In genomic region chr3:96058231-96058896, GRCm38 (mm10) we compare ENCODE assay signal across 8 mouse cellular contexts. TPM values are rescaled to one million over a fixed set of nuclear protein-coding genes. Genes with fewer than 3 reads are reported as not detected.
DNase-seq lines count a peak whose midpoint lies in the region; ATAC-seq lines count a peak whose summit lies in the region.

Gene Vps45, minus strand, starts transcription at chr3:96058466.

- DNase-seq in 416B (ENCODE audit: low read depth), result peak; percentile 83
- DNase-seq in adrenal gland, postnatal 25 days, result peak; percentile 76
- DNase-seq in embryonic facial prominence, embryonic 11.5 days (ENCODE audit: low spot score), result peak; percentile 79
- DNase-seq in heart, adult 11 months, result peak; percentile 96
- peak; percentile 66 for DNase-seq in kidney, adult 11 months
- peak; percentile 66 to 72 for DNase-seq in spleen, postnatal 36 days (ENCODE audit: low spot score in 2 of 2)

- H3K4me1 ChIP-seq in embryonic facial prominence, embryonic 11.5 days (ENCODE audit: control insufficient read depth, insufficient read depth, low read length), result no peaks in the 10 kb centered on the region
- H3K4me1 ChIP-seq in limb, embryonic 13.5 days, result peaks cover 15% of the 10 kb centered on the region
- peaks cover 23% of the 10 kb centered on the region for H3K4me1 ChIP-seq in midbrain, embryonic 15.5 days

- 2% methylated on average over 18 of the region's 18 CpGs for WGBS in embryonic facial prominence, embryonic 11.5 days
- WGBS in limb, embryonic 13.5 days, result 1% methylated on average over 18 of the region's 18 CpGs
- WGBS in midbrain, embryonic 15.5 days, result 2% methylated on average over 18 of the region's 18 CpGs

- H3K27me3 ChIP-seq in embryonic facial prominence, embryonic 11.5 days (ENCODE audit: control insufficient read depth, insufficient read depth, low read length), result no peaks in the 10 kb centered on the region
- H3K27me3 ChIP-seq in limb, embryonic 13.5 days, result no peaks in the 10 kb centered on the region
- H3K27me3 ChIP-seq in midbrain, embryonic 15.5 days (replicated peaks), result no peaks in the 10 kb centered on the region

- H3K4me2 ChIP-seq in embryonic facial prominence, embryonic 11.5 days (ENCODE audit: low read depth, low read length), result peak within 1 kb of the TSS; percentile 69
- peak within 1 kb of the TSS; percentile 82 for H3K4me2 ChIP-seq in limb, embryonic 13.5 days (replicated peaks)
- peak within 1 kb of the TSS; percentile 76 for H3K4me2 ChIP-seq in midbrain, embryonic 15.5 days

- H3K9ac ChIP-seq in embryonic facial prominence, embryonic 11.5 days (replicated peaks; ENCODE audit: low read length), result peak within 1 kb of the TSS; percentile 80
- H3K9ac ChIP-seq in limb, embryonic 13.5 days, result peak within 1 kb of the TSS; percentile 80
- H3K9ac ChIP-seq in midbrain, embryonic 15.5 days, result peak within 1 kb of the TSS; percentile 61

- H3K27ac ChIP-seq in embryonic facial prominence, embryonic 11.5 days (replicated peaks; ENCODE audit: low read depth, low read length), result peak within 1 kb of the TSS; percentile 47
- peak within 1 kb of the TSS; percentile 92 for H3K27ac ChIP-seq in limb, embryonic 13.5 days
- peak within 1 kb of the TSS; percentile 88 for H3K27ac ChIP-seq in midbrain, embryonic 15.5 days

- ATAC-seq in embryonic facial prominence, embryonic 11.5 days (replicated peaks; ENCODE audit: insufficient number of reproducible peaks, low FRiP score, low TSS enrichment, low read depth), result peak; percentile 82
- ATAC-seq in limb, embryonic 13.5 days (ENCODE audit: low FRiP score, low read depth), result peak; percentile 82
- ATAC-seq in midbrain, embryonic 15.5 days (replicated peaks), result peak; percentile 88

- no peaks in the 10 kb centered on the region for H3K9me3 ChIP-seq in embryonic facial prominence, embryonic 11.5 days (replicated peaks; ENCODE audit: control insufficient read depth, low read length)
- no peaks in the 10 kb centered on the region for H3K9me3 ChIP-seq in limb, embryonic 13.5 days
- H3K9me3 ChIP-seq in midbrain, embryonic 15.5 days, result no peaks in the 10 kb centered on the region

- no peaks in the 10 kb centered on the region for H3K36me3 ChIP-seq in embryonic facial prominence, embryonic 11.5 days (replicated peaks; ENCODE audit: control insufficient read depth, insufficient read depth, low read depth, low read length)
- peaks cover 8% of the 10 kb centered on the region; the same call in 1 of the 2 replicates for H3K36me3 ChIP-seq in limb, embryonic 13.5 days
- H3K36me3 ChIP-seq in midbrain, embryonic 15.5 days (replicated peaks), result no peaks in the 10 kb centered on the region

- H3K4me3 ChIP-seq in embryonic facial prominence, embryonic 11.5 days (ENCODE audit: low read depth, low read length), result peak within 1 kb of the TSS; percentile 52
- H3K4me3 ChIP-seq in limb, embryonic 13.5 days, result peak within 1 kb of the TSS; percentile 73
- H3K4me3 ChIP-seq in midbrain, embryonic 15.5 days, result peak within 1 kb of the TSS; percentile 57

RNA-seq across cellular contexts. Expression of gene Vps45, which starts in this region (rescaled TPM):
- total RNA-seq in adrenal gland, postnatal 25 days (2021), result 39.0 and 41.2 TPM in 2 replicates
- polyA plus RNA-seq in embryonic facial prominence, embryonic 11.5 days (2014; fragmentation: Nextera tagmentation; extraction: Ambion mirVana), result 20.7 and 21.3 TPM in 2 replicates
- polyA plus RNA-seq in limb, embryonic 13.5 days (2015; fragmentation: Nextera tagmentation; extraction: Ambion mirVana), result 39.4 and 39.5 TPM in 2 replicates
- 64.4 and 65.6 TPM in 2 replicates for polyA plus RNA-seq in midbrain, embryonic 15.5 days (2015; fragmentation: Nextera tagmentation; extraction: Ambion mirVana)

Comparison
In these comparisons a context has a peak if more than half of its experiments do, and no peak if none do; other contexts are left out.
1. Peak in every context shown above with its lines: DNase-seq, ATAC-seq, H3K4me3 ChIP-seq and H3K27ac ChIP-seq.